Mouse (Mus musculus) liver, adult 2 months (tissue): ENCODE results near the gene Hbq1b.

Source experiments
- CTCF ChIP-seq: fragments of 200-500 bp; IDR thresholded peaks from 2 replicates; pipeline ENCODE4 v1.5.1; 2011; ENCODE audit warnings: low read depth, low read length, control low read depth
- POLR2A ChIP-seq: fragments of 200-500 bp; IDR thresholded peaks from 2 replicates; pipeline ENCODE4 v1.6.1; 2011; ENCODE audit warnings: low read length, control low read depth; ENCODE audit not compliant: insufficient read depth; ENCODE audit errors: extremely low read depth

DNA sequence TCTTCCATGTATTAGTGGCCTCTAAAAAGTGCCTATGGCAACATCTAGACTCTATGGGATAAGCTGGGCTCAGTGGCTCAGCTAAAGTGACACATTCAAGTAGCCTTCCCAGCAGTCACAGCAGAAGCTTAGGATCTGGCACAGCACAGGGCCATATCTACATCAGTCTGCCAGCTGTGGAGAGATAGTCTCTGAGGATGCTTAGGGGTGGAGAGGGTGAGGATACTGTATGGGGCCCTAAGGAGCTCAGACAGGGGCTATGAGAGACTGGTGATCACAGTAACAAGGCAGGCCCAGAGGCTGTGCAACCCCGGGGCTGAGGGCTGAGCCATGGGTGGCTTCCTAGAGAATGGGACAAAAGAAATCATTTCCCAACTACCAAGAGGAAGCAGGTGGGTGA is 20.2 kb downstream of the Hbq1b start:
- TF ChIP-seq POLR2A (no peak), CTCF (no peak)
